Mouse (Mus musculus) midbrain, embryonic 14.5 days (tissue): ENCODE data around the gene Tsr3. TPM values are rescaled to one million over a fixed set of nuclear protein-coding genes. Genes with fewer than 3 reads are reported as not detected.

ENCODE experiments used
- microRNA-seq: library from miRNA; unstranded; fragments of <30 nt; microRNA quantifications from one replicate; pipeline ENCODE4, GENCODE M21; 2016
- polyA plus RNA-seq: library from polyadenylated mRNA; unstranded; fragments of >200 nt; fragmentation: Nextera tagmentation; extraction: Ambion mirVana; gene quantifications from 2 replicates; pipeline ENCODE4 v1.2.1, GENCODE M21; 2014

The Tsr3 gene
- polyA plus RNA-seq, 1 experiment from 2014 or later: 52.1 TPM

Small RNA genes lying within 50 kb of the gene (microRNA-seq; reads per million reads assigned to microRNA genes)
- 5.4 reads per million, percentile 28 among the genes with 10 or more reads in this experiment for gene Mir3547

Other genes starting within 250 kb of the Tsr3 start
- gene Cramp1l, start 224.4 kb upstream of the Tsr3 start, polyA plus RNA-seq: 6.7 and 9.2 TPM in 2 replicates
- gene Ift140, start 224.1 kb upstream of the Tsr3 start, polyA plus RNA-seq: 16.6 and 17.3 TPM in 2 replicates
- gene Tmem204, start 156.6 kb upstream of the Tsr3 start, polyA plus RNA-seq: 6.5 and 10.8 TPM in 2 replicates
- gene Telo2, start 124.2 kb upstream of the Tsr3 start, polyA plus RNA-seq: 34.1 and 34.4 TPM in 2 replicates
- gene Ptx4, start 119.4 kb upstream of the Tsr3 start, polyA plus RNA-seq: not detected in 2 replicates
- gene Clcn7, start 106.8 kb upstream of the Tsr3 start, polyA plus RNA-seq: 26.3 and 29.9 TPM in 2 replicates
- gene Ccdc154, start 77.7 kb upstream of the Tsr3 start, polyA plus RNA-seq: not detected in 2 replicates
- gene Gm38655, start 64.7 kb upstream of the Tsr3 start, polyA plus RNA-seq: not detected in 2 replicates
- gene BC003965, start 55.6 kb upstream of the Tsr3 start, polyA plus RNA-seq: 33.6 and 34.3 TPM in 2 replicates
- gene Unkl, start 51.8 kb upstream of the Tsr3 start, polyA plus RNA-seq: 9.2 and 9.5 TPM in 2 replicates
- 79.0 and 83.9 TPM in 2 replicates for gene Gnptg, start within 50 bp of the Tsr3 start, polyA plus RNA-seq
- gene Baiap3, start 16.2 kb downstream of the Tsr3 start, polyA plus RNA-seq: 11.6 and 17.7 TPM in 2 replicates
- 505 and 564 TPM in 2 replicates for gene Ube2i, start 34.5 kb downstream of the Tsr3 start, polyA plus RNA-seq
- gene Prss34, start 58.2 kb downstream of the Tsr3 start, polyA plus RNA-seq: not detected in 2 replicates
- not detected in 2 replicates for gene Prss28, start 68.5 kb downstream of the Tsr3 start, polyA plus RNA-seq
- not detected in 2 replicates for gene Prss29, start 78.5 kb downstream of the Tsr3 start, polyA plus RNA-seq
- gene Tpsab1, start 105.4 kb downstream of the Tsr3 start, polyA plus RNA-seq: not detected in 2 replicates
- 0.20 TPM in 1 of 2 replicates, not detected in the other for gene Tpsb2, start 126.1 kb downstream of the Tsr3 start, polyA plus RNA-seq
- gene Tpsg1, start 129.1 kb downstream of the Tsr3 start, polyA plus RNA-seq: 0.61 and 1.2 TPM in 2 replicates
- gene Cacna1h, start 193.6 kb downstream of the Tsr3 start, polyA plus RNA-seq: 11.3 and 15.0 TPM in 2 replicates
- 0.46 and 0.50 TPM in 2 replicates for gene Tekt4, start 214.4 kb downstream of the Tsr3 start, polyA plus RNA-seq